Mouse (Mus musculus) gonadal fat pad, adult 2 months (tissue): ENCODE measurements around the gene Fdxr. TPM values are rescaled to one million over a fixed set of nuclear protein-coding genes. Genes with fewer than 3 reads are reported as not detected.

ENCODE experiments used
- polyA plus RNA-seq: library from polyadenylated mRNA; depleted of rRNA; stranded (reverse); fragments of >200 nt; gene quantifications from 2 replicates; pipeline ENCODE4 v1.2.3, GENCODE M21; 2012; rRNA removed

Fdxr gene
- polyA plus RNA-seq, 1 experiment = 9.5 TPM

Other genes with a start within 250 kb of the Fdxr start
- gene Cd300ld5, start 239.3 kb downstream of the Fdxr start, polyA plus RNA-seq = 6.8 and 6.9 TPM in 2 replicates
- gene Cd300ld3, start 228.6 kb downstream of the Fdxr start, polyA plus RNA-seq = 16.4 and 37.6 TPM in 2 replicates
- 0.19 and 0.24 TPM in 2 replicates for gene Cd300e, start 214.9 kb downstream of the Fdxr start, polyA plus RNA-seq
- gene Rab37, start 185.6 kb downstream of the Fdxr start, polyA plus RNA-seq = 0.60 and 0.72 TPM in 2 replicates
- gene Cd300lf, start 143.1 kb downstream of the Fdxr start, polyA plus RNA-seq = 0.62 and 0.66 TPM in 2 replicates
- 63.7 and 90.9 TPM in 2 replicates for gene Slc9a3r1, start 113.7 kb downstream of the Fdxr start, polyA plus RNA-seq
- 14.6 and 16.8 TPM in 2 replicates for gene Tmem104, start 89.6 kb downstream of the Fdxr start, polyA plus RNA-seq
- gene Nat9, start 89.2 kb downstream of the Fdxr start, polyA plus RNA-seq = 36.3 and 42.6 TPM in 2 replicates
- 0.04 TPM in 1 of 2 replicates, not detected in the other for gene Grin2c, start 9.8 kb downstream of the Fdxr start, polyA plus RNA-seq
- gene Fads6, start 20.6 kb upstream of the Fdxr start, polyA plus RNA-seq = 3.8 and 4.8 TPM in 2 replicates
- gene Otop2, start 30.1 kb upstream of the Fdxr start, polyA plus RNA-seq = 0.27 TPM in 1 of 2 replicates, not detected in the other
- gene Ush1g, start 45.0 kb upstream of the Fdxr start, polyA plus RNA-seq = not detected in 2 replicates
- not detected in 2 replicates for gene Otop3, start 57.7 kb upstream of the Fdxr start, polyA plus RNA-seq
- gene Hid1, start 90.7 kb upstream of the Fdxr start, polyA plus RNA-seq = 6.6 and 7.8 TPM in 2 replicates
- gene Cdr2l, start 104.9 kb upstream of the Fdxr start, polyA plus RNA-seq = 7.2 and 8.2 TPM in 2 replicates
- 75.6 and 94.7 TPM in 2 replicates for gene Mrpl58, start 126.7 kb upstream of the Fdxr start, polyA plus RNA-seq
- gene Atp5h, start 142.9 kb upstream of the Fdxr start, polyA plus RNA-seq = 159 and 175 TPM in 2 replicates
- gene Kctd2, start 143.1 kb upstream of the Fdxr start, polyA plus RNA-seq = 29.1 and 31.3 TPM in 2 replicates
- 0.57 and 1.1 TPM in 2 replicates for gene Trim80, start 163.5 kb upstream of the Fdxr start, polyA plus RNA-seq
- gene Slc16a5, start 185.4 kb upstream of the Fdxr start, polyA plus RNA-seq = 0.34 and 0.44 TPM in 2 replicates
- 6.7 and 8.9 TPM in 2 replicates for gene Armc7, start 198.6 kb upstream of the Fdxr start, polyA plus RNA-seq
- gene Nt5c, start 214.8 kb upstream of the Fdxr start, polyA plus RNA-seq = 47.8 and 48.5 TPM in 2 replicates
- 91.5 and 128 TPM in 2 replicates for gene Jpt1, start 237.3 kb upstream of the Fdxr start, polyA plus RNA-seq